Comparison of ENCODE assay signal across 8 mouse cellular contexts in genomic region chr3:99936159-99936558, GRCm38 (mm10). TPM values are rescaled to one million over a fixed set of nuclear protein-coding genes. Genes with fewer than 3 reads are reported as not detected.
DNase-seq lines count a peak whose midpoint lies in the region; ATAC-seq and TF ChIP-seq lines count a peak whose summit lies in the region.

No protein-coding gene starts in this region.

- no peak for ATAC-seq in hindbrain, embryonic 12.5 days (ENCODE audit: low FRiP score)
- no peak for ATAC-seq in midbrain, postnatal 0 days (ENCODE audit: low FRiP score)

- H3K4me3 ChIP-seq in hindbrain, embryonic 10.5 days, result no peak overlapping the region
- H3K4me3 ChIP-seq in hindbrain, embryonic 12.5 days, result no peak overlapping the region
- no peak overlapping the region for H3K4me3 ChIP-seq in midbrain, postnatal 0 days (ENCODE audit: low read depth, low read length)

- no peaks in the 10 kb centered on the region for H3K27me3 ChIP-seq in hindbrain, embryonic 10.5 days (ENCODE audit: insufficient read depth, poor library complexity, severe bottlenecking)
- no peaks in the 10 kb centered on the region for H3K27me3 ChIP-seq in hindbrain, embryonic 12.5 days
- peaks cover 4% of the 10 kb centered on the region for H3K27me3 ChIP-seq in midbrain, postnatal 0 days (ENCODE audit: insufficient read depth, low read length)

- H3K9me3 ChIP-seq in hindbrain, embryonic 10.5 days, result no peaks in the 10 kb centered on the region
- H3K9me3 ChIP-seq in hindbrain, embryonic 12.5 days (replicated peaks), result no peaks in the 10 kb centered on the region
- H3K9me3 ChIP-seq in midbrain, postnatal 0 days (ENCODE audit: low read length), result no peaks in the 10 kb centered on the region

- H3K4me2 ChIP-seq in hindbrain, embryonic 12.5 days (replicated peaks), result no peak overlapping the region
- H3K4me2 ChIP-seq in midbrain, postnatal 0 days (ENCODE audit: low read depth, low read length, poor library complexity, severe bottlenecking), result no peak overlapping the region

- no peak overlapping the region for H3K27ac ChIP-seq in hindbrain, embryonic 10.5 days
- H3K27ac ChIP-seq in hindbrain, embryonic 12.5 days, result no peak overlapping the region
- H3K27ac ChIP-seq in midbrain, postnatal 0 days (ENCODE audit: low read depth, low read length), result no peak overlapping the region

- no peak overlapping the region for H3K9ac ChIP-seq in hindbrain, embryonic 12.5 days
- no peak overlapping the region for H3K9ac ChIP-seq in midbrain, postnatal 0 days (replicated peaks; ENCODE audit: low read length, poor library complexity, severe bottlenecking)

- TF ChIP-seq CTCF in midbrain, postnatal 0 days (IDR thresholded peaks at IDR 0.05), result peak; percentile 64

- H3K36me3 ChIP-seq in hindbrain, embryonic 10.5 days, result no peaks in the 10 kb centered on the region
- H3K36me3 ChIP-seq in hindbrain, embryonic 12.5 days, result no peaks in the 10 kb centered on the region
- H3K36me3 ChIP-seq in midbrain, postnatal 0 days (ENCODE audit: insufficient read depth, low read length), result no peaks in the 10 kb centered on the region

- H3K4me1 ChIP-seq in hindbrain, embryonic 10.5 days (replicated peaks), result no peaks in the 10 kb centered on the region
- no peaks in the 10 kb centered on the region for H3K4me1 ChIP-seq in hindbrain, embryonic 12.5 days
- no peaks in the 10 kb centered on the region for H3K4me1 ChIP-seq in midbrain, postnatal 0 days (ENCODE audit: insufficient read depth, low read length)

- WGBS in hindbrain, embryonic 10.5 days, result 31% methylated on average over 1 of the region's 1 CpGs
- 37% methylated on average over 1 of the region's 1 CpGs for WGBS in hindbrain, embryonic 12.5 days
- whole genome bisulfite sequencing in midbrain, postnatal 0 days, result 35% methylated on average over 1 of the region's 1 CpGs

- peak; percentile 49 for DNase-seq in hindbrain, embryonic 10.5 days (ENCODE audit: low spot score)
- peak; percentile 9 for DNase-seq in thymus, postnatal 4 days
- DNase-seq in thymus, postnatal 14 days, result no peak
- DNase-seq in gastrocnemius, adult 8-10 months (ENCODE audit: low spot score in 2 of 2), result peak; percentile 13 to 20
- no peak for DNase-seq in midbrain, postnatal 0 days (ENCODE audit: low spot score)
- no peak for DNase-seq in spleen, postnatal 36 days (ENCODE audit: low spot score in 2 of 2)
- no peak for DNase-seq in layer of hippocampus, adult 9-10 months (ENCODE audit: low spot score)

RNA-seq across cellular contexts. Expression of gene Spag17, which starts 51.0 kb away (rescaled TPM):
- 0.20 and 0.51 TPM in 2 replicates for polyA plus RNA-seq in hindbrain, embryonic 10.5 days (2016; fragmentation: Nextera tagmentation; extraction: Ambion mirVana)
- polyA plus RNA-seq in hindbrain, embryonic 12.5 days (2016; fragmentation: Nextera tagmentation; extraction: Ambion mirVana), result 0.58 and 2.1 TPM in 2 replicates
- not detected for total RNA-seq in gastrocnemius, adult 8-10 months (2022)
- 0.22 and 0.71 TPM in 2 replicates for total RNA-seq in midbrain, postnatal 0 days (2014; rRNA removed)
- polyA plus RNA-seq in midbrain, postnatal 0 days (2015; fragmentation: Nextera tagmentation; extraction: Ambion mirVana), result 0.65 and 0.80 TPM in 2 replicates

Comparison
In these comparisons a context has a peak if more than half of its experiments do, and no peak if none do; other contexts are left out.
1. DNase-seq: peak in hindbrain, embryonic 10.5 days (single experiment), thymus, postnatal 4 days (single experiment) and gastrocnemius, adult 8-10 months (2 of 2); none in thymus, postnatal 14 days (single experiment), midbrain, postnatal 0 days (single experiment), spleen, postnatal 36 days (0 of 2) and layer of hippocampus, adult 9-10 months (single experiment).